Mouse (Mus musculus) bone marrow, adult 2 months (tissue): ENCODE results near the gene Lpcat3.

Source experiments
- CTCF ChIP-seq: fragments of 200-500 bp; IDR thresholded peaks from 2 replicates; pipeline ENCODE4 v1.5.1; 2011; ENCODE audit warnings: low read length, control low read depth; ENCODE audit not compliant: control insufficient read depth, insufficient read depth
- POLR2A ChIP-seq: fragments of 200-500 bp; IDR thresholded peaks from 2 replicates; pipeline ENCODE4 v1.6.1; 2011; ENCODE audit warnings: low read depth, mild to moderate bottlenecking, control low read depth, low read length, borderline replicate concordance; ENCODE audit not compliant: control insufficient read depth

DNA sequence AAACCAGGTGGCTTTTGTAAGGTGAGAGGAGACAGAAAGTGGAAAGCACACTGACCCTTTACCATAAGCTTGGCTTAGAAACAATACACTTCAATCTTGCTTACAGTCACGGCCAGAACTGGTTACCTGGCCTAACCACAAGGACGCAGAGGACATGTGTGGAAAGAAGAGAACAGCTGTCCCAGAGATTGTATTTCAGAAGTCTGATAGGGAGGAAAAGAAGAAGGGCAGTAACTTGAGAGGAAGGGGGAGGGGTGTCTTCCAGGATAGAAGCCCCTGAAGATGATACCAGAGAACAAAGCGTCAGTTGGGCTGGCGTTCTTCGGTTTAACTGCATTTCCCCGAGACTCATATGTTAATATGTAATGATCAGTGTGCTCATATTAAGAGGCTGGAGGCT lies 6.9 kb upstream of the Lpcat3 start:
- no peak for TF ChIP-seq CTCF
- no peak for TF ChIP-seq POLR2A
